Mouse (Mus musculus): Measurements from ENCODE around the gene Dynlrb2. TPM values are rescaled to one million over a fixed set of nuclear protein-coding genes. Genes with fewer than 3 reads are reported as not detected.

The Dynlrb2 gene
- polyA plus RNA-seq (2015; fragmentation: Nextera tagmentation; extraction: Ambion mirVana), result 4.3 and 10.3 TPM in 2 replicates

- Histone ChIP-seq H3K27me3 (ENCODE audit: control insufficient read depth, insufficient read depth, low read length) (no peaks in the 10 kb centered on the region), H3K4me1 (ENCODE audit: control insufficient read depth, insufficient read depth, low read length) (peaks cover 4% of the 10 kb centered on the region; the same call in 1 of the 2 replicates), H3K27ac (ENCODE audit: low read length) (no peak within 1 kb of the TSS), H3K4me3 (ENCODE audit: low read length) (peak within 1 kb of the TSS; percentile 49), H3K9ac (ENCODE audit: low read length) (peak within 1 kb of the TSS; percentile 49), H3K36me3 (ENCODE audit: control insufficient read depth, insufficient read depth) (no peaks in the 10 kb centered on the region), H3K4me2 (ENCODE audit: low read depth, low read length) (peak within 1 kb of the TSS; percentile 75), H3K9me3 (replicated peaks; ENCODE audit: control insufficient read depth, low read length) (no peaks in the 10 kb centered on the region)
- ATAC-seq (replicated peaks; ENCODE audit: extremely low read depth, insufficient read depth, low FRiP score), result peak; percentile 95
- 4% methylated on average over 19 of the region's 19 CpGs for WGBS
Measured at GRCm38 (mm10) chr8:116504477-116505120, at the start of gene Dynlrb2. Dynlrb2 (plus strand) TSS chr8:116504974.

GRCm38 (mm10) chr8:116458569-116458968, 46.2 kb upstream of the Dynlrb2 start:
- WGBS, result 63% methylated on average over 11 of the region's 11 CpGs
- H3K36me3 ChIP-seq (ENCODE audit: control insufficient read depth, insufficient read depth), result no peaks in the 10 kb centered on the region
- H3K27me3 ChIP-seq (ENCODE audit: control insufficient read depth, insufficient read depth, low read length), result no peaks in the 10 kb centered on the region
- H3K4me2 ChIP-seq (ENCODE audit: low read depth, low read length), result no peak overlapping the region
- H3K4me1 ChIP-seq (ENCODE audit: control insufficient read depth, insufficient read depth, low read length), result no peaks in the 10 kb centered on the region
- no peak overlapping the region for H3K27ac ChIP-seq (ENCODE audit: low read length)
- H3K4me3 ChIP-seq (ENCODE audit: low read length), result no peak overlapping the region
- no peak for ATAC-seq (replicated peaks; ENCODE audit: extremely low read depth, insufficient read depth, low FRiP score)
- no peaks in the 10 kb centered on the region for H3K9me3 ChIP-seq (replicated peaks; ENCODE audit: control insufficient read depth, low read length)
- H3K9ac ChIP-seq (ENCODE audit: low read length), result no peak overlapping the region

GRCm38 (mm10) chr8:116461472-116461871, 43.3 kb upstream of the Dynlrb2 start:
- Histone ChIP-seq H3K4me2 (ENCODE audit: low read depth, low read length) (no peak overlapping the region), H3K27me3 (ENCODE audit: control insufficient read depth, insufficient read depth, low read length) (no peaks in the 10 kb centered on the region), H3K36me3 (ENCODE audit: control insufficient read depth, insufficient read depth) (no peaks in the 10 kb centered on the region), H3K9ac (ENCODE audit: low read length) (no peak overlapping the region), H3K4me1 (ENCODE audit: control insufficient read depth, insufficient read depth, low read length) (no peaks in the 10 kb centered on the region), H3K4me3 (ENCODE audit: low read length) (no peak overlapping the region), H3K9me3 (replicated peaks; ENCODE audit: control insufficient read depth, low read length) (no peaks in the 10 kb centered on the region), H3K27ac (ENCODE audit: low read length) (no peak overlapping the region)
- WGBS, result 70% methylated on average over 4 of the region's 4 CpGs
- ATAC-seq (replicated peaks; ENCODE audit: extremely low read depth, insufficient read depth, low FRiP score), result no peak

DNA sequence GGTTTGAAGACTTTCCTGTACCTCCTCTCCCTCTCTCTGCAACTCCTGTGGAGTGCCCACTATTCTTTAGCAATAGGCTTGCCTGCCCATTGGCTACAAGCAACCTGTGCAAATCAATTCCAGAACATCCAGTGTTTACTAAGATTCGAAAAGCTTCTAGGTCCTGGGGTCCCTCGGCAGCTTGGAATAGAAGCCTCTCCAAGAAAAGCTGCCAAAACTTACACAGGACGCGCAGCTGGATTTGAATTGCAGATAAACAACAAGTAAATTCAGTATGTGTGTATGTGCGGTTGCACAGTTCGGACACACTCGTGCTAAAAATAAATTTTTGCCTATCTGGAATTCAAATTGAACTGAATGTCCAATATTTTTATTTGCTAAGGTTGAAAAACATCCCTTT, 38.2 kb upstream of the Dynlrb2 start:
- H3K27ac ChIP-seq (ENCODE audit: low read length), result no peak overlapping the region
- H3K4me3 ChIP-seq (ENCODE audit: low read length), result no peak overlapping the region
- no peaks in the 10 kb centered on the region for H3K4me1 ChIP-seq (ENCODE audit: control insufficient read depth, insufficient read depth, low read length)
- H3K27me3 ChIP-seq (ENCODE audit: control insufficient read depth, insufficient read depth, low read length), result no peaks in the 10 kb centered on the region
- 63% methylated on average over 7 of the region's 7 CpGs for WGBS
- ATAC-seq (replicated peaks; ENCODE audit: extremely low read depth, insufficient read depth, low FRiP score), result no peak
- no peaks in the 10 kb centered on the region for H3K36me3 ChIP-seq (ENCODE audit: control insufficient read depth, insufficient read depth)
- no peaks in the 10 kb centered on the region for H3K9me3 ChIP-seq (replicated peaks; ENCODE audit: control insufficient read depth, low read length)
- no peak overlapping the region for H3K4me2 ChIP-seq (ENCODE audit: low read depth, low read length)
- no peak overlapping the region for H3K9ac ChIP-seq (ENCODE audit: low read length)

- H3K9me3 ChIP-seq (replicated peaks; ENCODE audit: control insufficient read depth, low read length), result no peaks in the 10 kb centered on the region
- no peaks in the 10 kb centered on the region for H3K4me1 ChIP-seq (ENCODE audit: control insufficient read depth, insufficient read depth, low read length)
- H3K9ac ChIP-seq (ENCODE audit: low read length), result no peak overlapping the region
- ATAC-seq (replicated peaks; ENCODE audit: extremely low read depth, insufficient read depth, low FRiP score), result no peak
- no peak overlapping the region for H3K27ac ChIP-seq (ENCODE audit: low read length)
- no peak overlapping the region for H3K4me2 ChIP-seq (ENCODE audit: low read depth, low read length)
- WGBS, result 70% methylated on average over 1 of the region's 1 CpGs
- H3K4me3 ChIP-seq (ENCODE audit: low read length), result no peak overlapping the region
- no peaks in the 10 kb centered on the region for H3K27me3 ChIP-seq (ENCODE audit: control insufficient read depth, insufficient read depth, low read length)
- no peaks in the 10 kb centered on the region for H3K36me3 ChIP-seq (ENCODE audit: control insufficient read depth, insufficient read depth)
Measured at GRCm38 (mm10) chr8:116467027-116467426, 37.7 kb upstream of the Dynlrb2 start.

GRCm38 (mm10) chr8:116477941-116478340, 26.8 kb upstream of the Dynlrb2 start:
- no peak overlapping the region for H3K9ac ChIP-seq (ENCODE audit: low read length)
- no peak overlapping the region for H3K4me3 ChIP-seq (ENCODE audit: low read length)
- no peaks in the 10 kb centered on the region for H3K4me1 ChIP-seq (ENCODE audit: control insufficient read depth, insufficient read depth, low read length)
- no peaks in the 10 kb centered on the region for H3K27me3 ChIP-seq (ENCODE audit: control insufficient read depth, insufficient read depth, low read length)
- H3K9me3 ChIP-seq (replicated peaks; ENCODE audit: control insufficient read depth, low read length), result peaks cover 5% of the 10 kb centered on the region
- H3K36me3 ChIP-seq (ENCODE audit: control insufficient read depth, insufficient read depth), result no peaks in the 10 kb centered on the region
- 63% methylated on average over 9 of the region's 9 CpGs for WGBS
- H3K27ac ChIP-seq (ENCODE audit: low read length), result no peak overlapping the region
- no peak overlapping the region for H3K4me2 ChIP-seq (ENCODE audit: low read depth, low read length)
- ATAC-seq (replicated peaks; ENCODE audit: extremely low read depth, insufficient read depth, low FRiP score), result no peak

DNA sequence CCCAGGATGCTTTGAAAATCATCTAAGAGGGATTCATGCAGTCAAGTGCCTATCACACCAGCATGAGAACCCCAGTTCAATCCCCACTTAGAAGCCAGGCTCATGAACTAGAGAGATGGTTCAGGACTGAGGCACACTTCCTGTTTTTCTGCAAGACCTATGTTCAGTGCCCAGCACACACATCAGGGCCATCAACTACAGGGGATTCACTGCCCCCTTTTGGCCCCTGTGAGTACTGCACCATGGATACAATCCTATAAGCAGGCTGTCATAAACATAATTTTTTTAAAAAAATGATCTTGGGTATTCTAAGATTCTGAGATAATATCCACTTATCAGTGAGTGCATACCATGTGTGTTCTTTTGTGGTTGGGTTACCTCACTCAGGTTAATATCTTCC, 26.1 kb upstream of the Dynlrb2 start:
- Histone ChIP-seq H3K9ac (ENCODE audit: low read length) (no peak overlapping the region), H3K4me2 (ENCODE audit: low read depth, low read length) (no peak overlapping the region), H3K27ac (ENCODE audit: low read length) (no peak overlapping the region), H3K36me3 (ENCODE audit: control insufficient read depth, insufficient read depth) (no peaks in the 10 kb centered on the region), H3K27me3 (ENCODE audit: control insufficient read depth, insufficient read depth, low read length) (no peaks in the 10 kb centered on the region), H3K9me3 (replicated peaks; ENCODE audit: control insufficient read depth, low read length) (peaks cover 5% of the 10 kb centered on the region), H3K4me3 (ENCODE audit: low read length) (no peak overlapping the region), H3K4me1 (ENCODE audit: control insufficient read depth, insufficient read depth, low read length) (no peaks in the 10 kb centered on the region)
- no peak for ATAC-seq (replicated peaks; ENCODE audit: extremely low read depth, insufficient read depth, low FRiP score)

GRCm38 (mm10) chr8:116480894-116481293, 23.9 kb upstream of the Dynlrb2 start:
- Histone ChIP-seq H3K27ac (ENCODE audit: low read length) (no peak overlapping the region), H3K4me2 (ENCODE audit: low read depth, low read length) (no peak overlapping the region), H3K4me3 (ENCODE audit: low read length) (no peak overlapping the region), H3K36me3 (ENCODE audit: control insufficient read depth, insufficient read depth) (no peaks in the 10 kb centered on the region), H3K4me1 (ENCODE audit: control insufficient read depth, insufficient read depth, low read length) (no peaks in the 10 kb centered on the region), H3K27me3 (ENCODE audit: control insufficient read depth, insufficient read depth, low read length) (no peaks in the 10 kb centered on the region), H3K9me3 (replicated peaks; ENCODE audit: control insufficient read depth, low read length) (peaks cover 5% of the 10 kb centered on the region), H3K9ac (ENCODE audit: low read length) (no peak overlapping the region)
- 17% methylated on average over 7 of the region's 7 CpGs for WGBS
- ATAC-seq (replicated peaks; ENCODE audit: extremely low read depth, insufficient read depth, low FRiP score), result no peak

DNA sequence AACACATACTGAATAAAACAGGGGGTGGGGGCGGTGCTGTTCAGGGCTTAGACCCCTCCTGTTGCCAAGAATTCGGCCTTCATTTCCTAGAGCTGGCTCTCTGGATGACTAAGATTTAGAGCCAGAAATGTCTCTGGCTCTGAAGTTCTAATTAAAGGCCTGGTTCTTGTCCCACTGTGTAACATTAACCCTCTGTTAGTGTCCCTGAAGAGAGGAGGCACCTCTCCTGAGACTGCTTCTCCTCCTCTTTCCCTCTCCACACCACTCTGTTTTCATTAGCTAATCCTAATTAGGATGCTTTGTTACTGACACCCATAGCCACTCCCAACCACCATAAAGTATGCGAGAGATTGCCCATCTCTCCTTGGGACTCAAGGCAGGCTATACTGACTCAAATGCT, 22.0 kb upstream of the Dynlrb2 start:
- WGBS, result 58% methylated on average over 3 of the region's 3 CpGs
- Histone ChIP-seq H3K9ac (ENCODE audit: low read length) (no peak overlapping the region), H3K4me1 (ENCODE audit: control insufficient read depth, insufficient read depth, low read length) (no peaks in the 10 kb centered on the region), H3K9me3 (replicated peaks; ENCODE audit: control insufficient read depth, low read length) (peaks cover 5% of the 10 kb centered on the region), H3K27me3 (ENCODE audit: control insufficient read depth, insufficient read depth, low read length) (no peaks in the 10 kb centered on the region), H3K4me3 (ENCODE audit: low read length) (no peak overlapping the region), H3K27ac (ENCODE audit: low read length) (no peak overlapping the region), H3K4me2 (ENCODE audit: low read depth, low read length) (no peak overlapping the region), H3K36me3 (ENCODE audit: control insufficient read depth, insufficient read depth) (no peaks in the 10 kb centered on the region)
- no peak for ATAC-seq (replicated peaks; ENCODE audit: extremely low read depth, insufficient read depth, low FRiP score)
